Mouse (Mus musculus) cerebellum, postnatal 4 days (tissue): ENCODE data around the gene Cramp1l.

Source experiments
- DNase-seq, 2 experiments: peaks; one replicate each; pipeline ENCODE4 v3.0.0; 2022; ENCODE audit warnings: low spot score in 2 of 2, mixed read lengths in 1 of 2

Gene Cramp1l

GRCm38 (mm10) chr17:25015655-25016291 lies at the start of gene Cramp1l, which contains the start of gene Ift140:
Gene Cramp1l, minus strand, starts transcription at chr17:25015788.
Gene Ift140, plus strand, starts transcription at chr17:25016085.
- DNase-seq: peak; percentile 91 to 98

DNA sequence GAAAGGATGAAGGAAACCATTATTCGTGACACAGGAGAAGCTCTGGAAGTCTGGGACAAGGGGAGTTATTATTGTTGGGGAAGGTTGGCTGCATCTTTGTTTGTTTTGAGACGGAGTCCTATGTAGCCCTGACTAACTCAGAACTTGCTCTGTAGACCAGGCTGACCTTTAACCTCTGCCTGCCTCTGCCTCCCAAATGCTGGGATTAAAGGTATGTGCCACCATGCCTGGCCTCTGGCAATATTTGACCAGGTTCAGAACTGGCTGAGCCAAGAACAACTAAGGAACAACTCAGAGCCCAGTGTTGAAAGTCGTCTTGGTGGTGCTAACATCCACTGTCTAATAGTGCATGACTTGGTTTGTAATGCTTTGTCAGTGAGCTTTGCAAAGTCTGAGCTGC lies 49.6 kb upstream of the Cramp1l start:
- DNase-seq: no peak

- no peak for DNase-seq
Measured at GRCm38 (mm10) chr17:25064351-25064750, 48.8 kb upstream of the Cramp1l start.

GRCm38 (mm10) chr17:25063872-25064271 lies 48.3 kb upstream of the Cramp1l start:
- peak in 1 of 2 experiments; percentile 14 for DNase-seq

GRCm38 (mm10) chr17:25063261-25063660 lies 47.7 kb upstream of the Cramp1l start:
- DNase-seq: no peak

GRCm38 (mm10) chr17:25057041-25057440 lies 41.5 kb upstream of the Cramp1l start:
- DNase-seq: no peak

GRCm38 (mm10) chr17:25053274-25053673 lies 37.7 kb upstream of the Cramp1l start:
- no peak for DNase-seq

GRCm38 (mm10) chr17:25047143-25047542 lies 31.6 kb upstream of the Cramp1l start:
- no peak for DNase-seq

DNA sequence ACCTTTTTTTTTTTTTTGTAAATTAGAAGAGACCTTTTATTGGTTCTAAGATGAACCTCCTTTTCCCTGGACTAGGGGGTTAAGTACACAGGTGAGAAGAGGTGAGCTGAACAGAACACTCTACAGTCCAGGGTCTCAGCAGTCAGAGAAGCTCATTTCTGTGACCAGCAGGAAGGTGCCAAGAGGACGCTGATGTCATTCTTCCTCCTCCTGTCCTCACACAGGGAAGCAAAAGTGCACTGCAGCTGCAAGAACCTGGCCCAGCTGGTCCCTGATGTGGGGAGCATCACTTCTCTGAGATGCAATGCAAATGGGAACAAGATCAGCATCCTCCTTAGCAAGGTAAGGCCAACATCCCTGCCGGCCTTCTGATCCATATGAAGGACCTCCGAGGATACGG lies 29.7 kb upstream of the Cramp1l start:
- DNase-seq: no peak

GRCm38 (mm10) chr17:25044879-25045278 lies 29.3 kb upstream of the Cramp1l start:
- DNase-seq: no peak

GRCm38 (mm10) chr17:25036183-25036582 lies 20.6 kb upstream of the Cramp1l start:
- DNase-seq: peak in 1 of 2 experiments; percentile 8

GRCm38 (mm10) chr17:25016292-25017132 lies 924 bp upstream of the Cramp1l start:
- peak; percentile 45 to 69 for DNase-seq

- peak in 1 of 2 experiments; percentile 26 for DNase-seq
Measured at GRCm38 (mm10) chr17:25014841-25015570, 582 bp downstream of the Cramp1l start.

DNA sequence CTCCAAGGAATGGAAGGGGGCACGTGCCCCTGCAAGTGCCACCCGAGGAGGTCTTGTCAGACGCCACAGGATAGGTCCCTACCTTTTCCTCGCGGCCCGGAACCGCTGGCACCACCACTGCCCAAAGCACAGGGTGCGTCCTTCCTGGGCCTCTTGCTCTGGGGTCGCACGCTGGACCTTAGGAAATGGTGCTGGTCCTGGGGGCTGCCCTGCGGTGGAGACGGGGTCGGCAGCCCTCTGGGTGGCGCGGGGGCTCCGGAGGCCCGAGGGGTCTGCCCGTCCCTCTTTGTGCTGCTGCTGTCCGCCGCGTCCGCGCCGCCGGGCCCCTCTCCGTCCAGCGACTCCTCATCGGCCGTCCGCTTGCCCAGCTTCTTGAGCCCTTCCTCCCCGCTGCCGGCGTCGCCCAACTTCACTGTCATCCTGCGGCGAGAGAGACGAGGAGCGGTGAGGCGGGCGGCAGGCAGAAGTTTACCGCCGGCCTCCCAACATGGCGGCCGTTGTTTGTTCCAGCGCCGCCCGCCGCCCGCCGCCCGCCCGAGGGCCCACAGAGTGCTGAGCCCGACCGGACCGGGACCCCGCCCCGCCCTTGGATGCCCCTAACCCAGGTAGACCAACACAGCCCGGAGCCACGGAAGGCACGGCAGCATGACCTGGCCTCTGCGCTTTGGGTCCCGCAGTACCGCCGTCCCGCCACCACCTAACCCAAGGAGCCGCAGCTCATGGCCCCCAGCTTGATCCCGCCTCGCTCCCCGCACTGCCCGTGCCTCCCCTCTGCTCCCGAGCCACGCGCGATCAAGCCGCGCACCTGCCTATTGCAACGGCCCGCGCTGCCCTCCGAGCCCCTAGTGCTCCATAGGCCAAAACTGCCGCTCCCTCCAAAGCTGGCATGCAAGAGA lies 1.7 kb downstream of the Cramp1l start:
- DNase-seq: peak in 1 of 2 experiments; percentile 12

DNA sequence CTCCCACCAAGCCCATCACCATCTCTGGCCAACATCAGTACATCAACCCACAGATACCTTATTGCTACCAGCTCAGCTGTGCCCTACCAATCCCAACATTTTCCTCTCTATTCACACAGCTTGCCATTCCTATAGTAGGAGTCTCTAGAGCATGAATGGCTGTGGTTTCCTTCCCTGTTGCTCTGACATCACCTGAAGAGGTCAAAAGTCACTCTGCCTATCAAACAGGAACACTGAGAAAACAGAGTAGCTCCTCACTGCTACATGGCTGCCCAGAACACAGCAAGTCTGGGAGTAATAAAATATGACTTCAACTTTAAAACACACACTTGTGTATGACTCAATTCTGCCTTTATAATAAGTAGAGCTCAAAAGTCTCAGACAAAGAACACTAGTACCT lies 8.1 kb downstream of the Cramp1l start:
- DNase-seq: no peak

DNA sequence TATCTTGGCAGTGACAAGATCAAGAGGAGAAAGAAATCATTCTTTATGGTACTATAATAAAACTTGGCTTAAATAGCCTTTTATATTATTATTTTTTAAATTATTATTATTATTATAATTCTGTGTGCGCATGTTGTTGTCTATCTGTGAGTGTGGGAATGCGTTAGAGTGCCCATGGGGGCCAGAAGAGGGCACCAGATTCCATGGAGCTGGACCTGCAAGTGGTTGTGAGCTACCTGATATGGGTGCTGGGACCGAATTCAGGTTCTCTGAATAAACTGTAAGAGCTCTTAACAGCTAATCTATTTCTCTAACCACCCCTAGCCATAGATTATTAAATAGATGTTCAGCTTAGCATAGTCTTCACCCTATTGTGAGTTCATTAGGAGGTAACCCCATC lies 10.5 kb downstream of the Cramp1l start:
- DNase-seq: no peak

DNA sequence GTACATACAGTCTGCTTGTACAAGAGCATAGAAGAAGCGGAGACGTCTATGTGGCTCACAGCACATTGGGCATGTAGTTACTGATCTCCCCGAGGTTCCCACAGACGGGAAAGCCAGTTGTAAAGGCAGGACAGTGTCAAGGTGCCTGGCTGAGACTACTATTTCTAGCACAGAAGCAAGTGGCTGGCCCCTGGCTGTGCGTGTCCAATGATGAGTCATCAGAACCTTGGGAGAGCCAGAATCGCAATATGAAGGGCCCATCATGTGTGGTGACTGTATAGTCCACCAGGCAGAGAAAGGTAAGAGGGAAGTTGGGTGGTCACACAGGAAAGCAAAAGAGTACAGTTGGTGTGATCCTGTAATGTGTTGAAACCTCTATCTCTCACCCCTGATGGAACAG lies 20.9 kb downstream of the Cramp1l start:
- no peak for DNase-seq

DNA sequence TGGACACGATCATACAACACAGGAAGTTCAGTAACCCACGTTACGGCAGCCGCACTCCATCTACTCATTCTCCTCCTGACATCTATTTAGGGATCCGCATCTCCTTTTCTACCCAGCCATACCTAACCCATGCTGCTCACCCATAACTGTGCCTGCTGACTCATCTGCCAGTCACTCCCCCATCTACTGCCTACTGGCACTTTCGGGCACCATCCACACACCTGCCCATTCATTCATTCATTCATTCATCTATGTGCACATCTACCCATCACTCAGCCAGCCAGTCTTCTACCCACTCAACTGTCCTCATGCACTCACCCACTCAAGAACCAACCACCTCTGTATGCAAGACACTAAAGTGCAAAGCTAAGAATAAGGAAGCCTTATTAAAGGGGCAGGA lies 28.4 kb downstream of the Cramp1l start:
- no peak for DNase-seq

DNA sequence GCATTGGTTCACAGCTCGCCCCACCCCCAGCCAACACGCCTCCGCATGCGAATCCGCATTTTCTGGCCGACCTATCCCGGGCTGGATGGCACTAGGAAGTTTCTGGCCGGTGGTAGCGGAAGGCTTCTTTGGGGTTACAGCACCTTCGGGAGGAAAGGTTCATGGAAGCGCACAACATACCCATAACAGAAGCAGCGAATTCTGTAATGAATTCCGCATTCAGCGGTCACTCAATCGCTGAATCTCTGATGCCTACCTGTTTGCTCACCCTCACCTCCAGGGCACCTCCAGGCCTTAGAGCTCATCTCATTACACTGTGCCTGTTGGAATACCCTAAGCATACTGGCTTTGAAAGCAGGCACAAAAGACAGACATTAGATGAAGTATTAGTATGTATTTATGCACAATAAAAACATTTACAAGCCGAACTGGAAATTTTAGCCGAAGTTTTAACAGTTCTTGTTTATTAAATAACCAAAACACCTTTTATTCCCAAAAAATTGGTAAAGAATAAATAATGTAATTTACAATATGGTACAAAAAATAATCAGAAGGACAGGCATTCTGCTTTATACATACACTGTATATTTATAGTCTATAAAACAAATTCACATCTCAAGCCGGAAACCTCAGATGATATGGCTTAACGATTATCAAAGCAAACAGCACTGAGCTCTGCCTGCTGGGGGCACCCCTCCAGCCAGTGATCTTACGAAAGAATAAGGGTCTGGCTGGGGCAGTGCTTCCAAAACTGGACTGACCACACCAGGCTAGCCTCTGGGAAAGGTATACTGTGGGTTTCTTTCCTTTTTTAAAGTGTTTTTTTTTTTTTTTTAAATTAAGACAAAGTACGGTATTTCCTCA lies 54.5 kb downstream of the Cramp1l start:
- no peak for DNase-seq

GRCm38 (mm10) chr17:24960135-24960851 lies 55.3 kb downstream of the Cramp1l start, which contains the start of gene Jpt2:
Gene Jpt2, minus strand, starts transcription at chr17:24960689.
- peak; percentile 98 to 99 for DNase-seq
